Mouse (Mus musculus) cerebellum, postnatal 14 days (tissue): ENCODE measurements around the gene Fat4.
A peak's percentile ranks its signal among the peaks of the same experiment; 100 is the strongest.

Experiments
- DNase-seq, 2 experiments: peaks; one replicate each; pipeline ENCODE4 v3.0.0; 2021; ENCODE audit warnings: mixed read lengths in 2 of 2

The Fat4 gene

DNA sequence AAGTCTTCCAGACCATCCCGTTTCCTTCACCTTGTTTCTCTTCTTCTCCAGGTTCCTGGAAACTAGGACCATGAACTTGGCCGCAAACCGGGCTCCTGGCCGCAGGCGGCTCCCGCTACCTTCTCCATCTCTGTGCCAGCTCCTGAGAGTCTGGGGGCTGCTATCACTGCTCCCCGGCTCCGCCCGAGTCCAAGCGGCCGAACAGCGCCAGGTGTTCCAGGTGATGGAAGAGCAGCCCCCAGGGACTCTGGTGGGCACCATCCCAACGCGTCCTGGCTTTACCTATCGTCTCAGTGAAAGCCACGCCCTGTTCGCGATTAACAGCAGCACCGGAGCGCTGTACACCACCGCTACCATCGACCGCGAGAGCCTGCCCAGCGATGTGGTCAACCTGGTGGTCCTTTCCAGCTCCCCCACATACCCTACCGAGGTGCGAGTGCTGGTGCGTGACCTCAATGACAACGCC, at the start of gene Fat4:
Gene Fat4 (plus strand): TSS at position 51 of the 466 bp plus-strand sequence.
- DNase-seq: peak; percentile 48 to 52

DNA sequence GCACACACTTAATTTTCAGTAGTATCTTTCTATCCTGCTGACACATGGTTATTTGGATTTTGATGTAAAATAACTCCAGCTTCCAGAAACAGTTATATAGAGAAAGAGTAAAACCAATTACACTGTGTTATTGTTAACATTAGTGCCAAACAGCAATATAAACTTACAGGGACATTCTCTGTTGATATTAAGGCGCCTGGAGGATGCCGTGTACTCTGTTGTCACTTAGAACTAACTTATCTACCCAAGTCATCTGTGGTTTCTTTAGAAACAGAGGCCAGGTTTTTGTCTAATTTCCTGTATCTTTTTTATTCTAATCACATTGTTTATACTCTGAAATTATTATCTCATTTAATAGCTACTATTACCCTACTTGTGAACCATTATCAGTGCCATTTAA, 47.3 kb upstream of the Fat4 start:
- DNase-seq: no peak

DNA sequence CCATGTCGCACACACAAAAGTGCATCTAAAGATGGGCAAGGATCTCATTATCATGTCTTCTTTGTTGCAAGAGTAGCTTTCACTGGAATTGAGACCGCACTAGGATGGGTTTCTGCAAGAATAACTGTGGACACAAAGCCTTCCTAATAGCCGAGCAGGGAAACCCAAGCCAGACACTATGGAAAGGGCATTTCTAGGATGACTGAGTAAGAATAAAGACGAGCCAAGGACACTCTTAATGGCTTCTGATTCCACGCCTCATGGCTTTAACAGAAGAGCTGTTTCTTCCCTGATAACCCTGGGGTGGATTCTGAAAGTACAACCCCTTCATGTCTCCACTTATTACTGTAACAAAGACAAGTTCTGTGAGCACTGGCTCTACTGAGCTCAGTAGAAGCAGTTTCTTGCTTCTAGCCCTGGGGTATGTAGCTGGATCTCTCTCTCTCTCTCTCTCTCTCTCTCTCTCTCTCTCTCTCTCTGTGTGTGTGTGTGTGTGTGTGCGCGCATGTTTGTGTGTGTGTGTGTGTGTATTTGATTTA, 43.7 kb upstream of the Fat4 start:
- DNase-seq: no peak

DNA sequence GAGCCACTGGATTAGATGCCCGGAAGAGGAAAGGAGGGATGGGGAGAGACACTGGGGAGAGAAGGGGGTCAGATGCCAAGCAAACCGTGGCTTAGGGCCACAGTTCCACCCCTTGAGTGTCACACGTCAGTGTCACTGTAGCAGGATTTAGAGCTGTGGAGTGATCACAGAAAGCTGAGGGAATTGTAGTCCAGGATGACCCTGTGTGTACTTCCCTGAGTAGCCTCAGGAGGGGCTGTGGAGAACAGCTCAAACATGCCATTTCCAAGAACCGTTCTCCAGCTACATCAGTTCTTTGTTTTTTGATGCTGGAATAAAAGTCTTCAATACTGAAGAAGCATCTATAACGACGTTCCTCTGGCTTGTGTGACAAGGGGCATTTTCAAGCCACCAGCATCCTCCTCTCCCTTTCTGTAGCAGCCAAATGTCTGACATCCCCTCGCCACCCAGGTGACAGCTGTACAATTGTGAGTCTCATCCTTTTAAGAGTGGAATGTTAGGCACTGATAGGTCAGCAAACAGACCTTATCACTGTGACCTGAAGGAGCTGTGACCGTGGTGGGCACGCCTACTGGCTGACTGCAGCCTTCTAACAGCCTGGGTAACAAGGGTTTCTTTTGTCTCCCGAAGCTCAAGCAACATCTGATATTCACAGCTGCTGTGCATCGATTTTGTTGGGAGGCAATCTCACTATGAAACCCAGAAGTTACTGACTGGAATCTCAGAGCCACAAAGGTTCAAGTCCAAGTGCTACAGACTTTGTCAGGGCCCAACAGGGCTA, 39.9 kb upstream of the Fat4 start:
- DNase-seq: peak in 1 of 2 experiments; percentile 6

DNA sequence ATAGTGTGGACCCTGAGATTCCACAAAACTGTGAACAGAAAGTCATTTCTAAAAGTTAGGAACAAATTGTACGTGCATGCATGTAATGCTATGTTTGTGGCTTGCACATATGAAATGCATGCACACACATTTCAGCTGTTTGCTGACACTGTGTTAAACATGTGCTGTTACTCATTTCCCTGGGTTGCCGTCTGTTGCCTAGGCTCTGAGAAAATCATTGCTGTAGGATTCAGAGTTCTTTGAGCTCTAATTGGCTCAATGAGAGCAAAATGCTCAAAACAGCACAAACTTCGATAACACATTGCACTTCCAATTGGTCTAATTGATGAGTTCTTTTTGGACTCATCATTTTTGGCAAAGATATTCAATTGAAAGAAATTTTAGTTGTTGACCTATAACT, 37.7 kb upstream of the Fat4 start:
- DNase-seq: no peak

DNA sequence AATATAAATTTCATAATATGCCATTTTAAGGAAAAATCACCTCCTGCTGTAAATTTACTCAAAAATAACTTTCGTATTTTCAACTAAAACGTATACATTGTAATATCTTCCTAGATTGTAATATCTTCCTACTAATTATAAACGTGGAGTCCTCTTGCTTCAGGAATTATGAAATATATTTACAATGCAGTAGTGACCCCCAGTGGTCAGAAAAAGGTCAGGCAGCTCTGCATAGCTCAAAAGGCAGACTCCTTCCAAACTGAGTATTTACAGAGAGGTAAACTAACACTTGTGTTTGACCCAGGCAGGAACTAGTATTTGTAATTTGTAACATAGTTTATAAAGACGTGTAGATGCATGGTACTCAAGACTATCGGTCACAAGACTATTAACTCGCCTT, 37.2 kb upstream of the Fat4 start:
- peak; percentile 77 to 80 for DNase-seq

DNA sequence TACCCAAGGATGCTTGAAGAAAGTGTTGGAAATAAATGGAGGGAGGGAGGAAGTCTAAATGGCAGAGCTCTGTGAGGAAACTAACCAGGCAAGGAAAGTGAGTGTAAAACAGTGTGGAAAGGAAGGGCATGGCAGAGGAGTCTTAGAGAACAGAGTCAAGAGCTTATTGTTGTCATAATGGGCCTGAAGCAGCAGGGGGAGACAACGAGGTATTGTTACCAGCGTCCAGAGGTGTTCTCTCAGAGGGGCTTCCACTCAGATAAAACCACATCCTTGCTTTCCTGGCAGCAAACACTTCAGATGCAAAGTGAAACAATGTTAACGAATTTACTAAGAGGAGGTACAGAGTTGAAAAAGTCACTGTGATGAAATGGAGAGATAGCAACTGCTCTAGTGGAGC, 33.1 kb upstream of the Fat4 start:
- DNase-seq: no peak

DNA sequence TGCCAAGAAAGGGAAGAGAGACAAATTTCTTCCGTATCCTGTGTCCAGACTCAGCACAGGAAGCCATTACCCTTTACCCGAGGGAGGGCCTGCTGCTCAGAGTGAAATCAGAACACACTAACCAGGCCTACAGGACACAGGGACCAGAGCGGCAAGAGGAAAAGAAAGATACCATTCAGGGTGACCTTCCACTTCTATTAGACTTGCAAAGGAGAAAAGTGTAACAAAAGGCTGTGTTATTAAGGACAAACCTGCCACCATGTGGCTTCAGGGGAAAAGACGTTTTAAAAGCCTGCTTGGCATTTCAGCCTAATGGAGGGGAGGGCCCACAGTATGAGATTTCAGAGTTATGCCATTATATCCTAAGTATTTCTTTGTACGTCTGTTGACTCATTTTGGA, 26.1 kb upstream of the Fat4 start:
- no peak for DNase-seq

DNA sequence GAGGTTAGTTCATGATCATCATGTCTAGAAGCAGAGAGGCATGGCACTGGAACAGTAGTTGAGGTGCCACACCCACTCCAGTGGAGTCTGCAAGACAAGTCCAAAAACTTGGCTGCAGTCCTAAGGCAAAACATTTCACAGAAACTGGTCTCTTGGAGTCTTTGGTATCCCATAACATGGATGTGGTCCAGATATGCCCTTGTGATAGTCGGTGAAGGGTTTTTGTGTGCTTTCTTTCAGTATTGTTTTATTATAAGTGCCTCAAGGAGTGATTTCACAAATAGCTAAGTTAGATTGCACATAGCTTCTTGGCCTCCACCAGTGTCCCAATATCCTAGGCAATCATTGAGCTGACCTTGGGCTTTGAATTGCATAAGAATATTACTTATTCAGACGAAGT, 15.4 kb upstream of the Fat4 start:
- no peak for DNase-seq

DNA sequence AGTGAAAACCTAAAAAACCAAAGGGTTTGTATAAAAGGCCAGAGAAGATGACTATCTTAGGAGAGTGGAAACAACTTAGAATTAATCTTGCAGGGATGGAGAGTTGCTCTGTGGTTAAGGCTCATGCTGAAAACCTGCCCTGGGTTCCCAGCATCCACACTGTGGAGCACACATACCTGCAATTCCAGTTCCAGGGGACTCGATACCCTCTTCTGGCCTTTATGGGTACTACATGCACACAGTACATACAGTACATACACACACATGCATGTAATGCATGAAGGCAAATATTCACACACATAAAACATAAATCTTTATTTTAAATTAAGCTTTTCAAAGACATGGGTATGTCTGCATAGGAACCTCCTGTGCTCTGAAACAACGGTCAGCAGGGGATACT, 10.9 kb upstream of the Fat4 start:
- no peak for DNase-seq

DNA sequence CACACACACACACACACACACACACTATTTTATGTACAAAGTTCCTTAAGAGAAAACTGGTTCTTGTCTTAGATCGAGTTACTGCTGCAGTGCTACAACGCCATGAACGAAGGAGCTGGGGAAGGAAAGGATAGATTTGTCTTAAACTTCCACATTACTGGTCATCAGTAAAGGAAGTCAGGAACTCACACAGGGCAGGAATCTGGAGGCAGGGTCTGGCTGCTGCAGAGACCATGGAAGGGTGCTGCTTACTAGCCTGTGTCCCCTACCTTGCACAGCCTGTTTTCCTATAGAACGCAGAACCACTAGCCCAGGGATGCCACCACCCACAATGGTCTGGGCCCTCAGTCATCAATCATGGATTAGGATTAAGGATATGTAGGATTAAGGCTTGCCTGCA, 10.0 kb upstream of the Fat4 start:
- no peak for DNase-seq

DNA sequence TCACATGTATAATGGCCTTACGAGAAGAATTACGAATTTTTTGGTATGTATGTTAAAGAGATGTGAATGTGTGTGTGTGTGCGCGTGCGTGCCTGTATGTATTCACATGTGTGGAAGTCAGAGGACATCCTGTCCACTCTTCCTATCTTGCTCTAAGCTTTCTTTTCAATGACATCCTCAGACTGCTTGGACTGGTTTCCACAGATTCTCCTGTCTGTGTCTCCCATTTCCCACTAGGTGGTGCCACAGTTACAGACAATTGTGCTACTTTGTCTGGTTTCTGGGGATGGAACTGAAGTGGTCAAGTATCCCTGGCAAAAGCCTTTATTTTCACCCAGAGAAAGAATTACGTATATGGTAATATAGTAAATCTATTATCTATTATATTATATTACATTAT, 4.0 kb upstream of the Fat4 start:
- peak; percentile 72 to 75 for DNase-seq

DNA sequence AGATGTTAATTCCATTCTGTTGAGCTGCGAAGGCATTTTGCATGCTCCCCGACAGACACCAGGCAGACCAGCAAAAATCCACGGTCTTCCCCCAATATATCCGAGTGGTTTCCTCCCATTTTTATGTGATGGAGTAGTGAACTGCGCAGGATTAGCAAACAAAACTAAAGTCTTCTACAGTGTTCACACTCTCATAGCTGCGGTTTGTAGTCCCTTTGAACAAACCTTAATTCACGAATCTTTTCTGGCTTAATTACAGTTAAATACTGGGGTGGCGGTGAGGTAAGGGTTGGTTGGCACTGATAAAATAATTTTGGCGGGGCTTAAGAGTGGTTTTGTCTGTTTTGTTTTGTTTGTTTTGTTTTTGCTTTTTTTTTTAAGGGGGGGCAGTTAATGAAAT, 3.1 kb upstream of the Fat4 start:
- no peak for DNase-seq

DNA sequence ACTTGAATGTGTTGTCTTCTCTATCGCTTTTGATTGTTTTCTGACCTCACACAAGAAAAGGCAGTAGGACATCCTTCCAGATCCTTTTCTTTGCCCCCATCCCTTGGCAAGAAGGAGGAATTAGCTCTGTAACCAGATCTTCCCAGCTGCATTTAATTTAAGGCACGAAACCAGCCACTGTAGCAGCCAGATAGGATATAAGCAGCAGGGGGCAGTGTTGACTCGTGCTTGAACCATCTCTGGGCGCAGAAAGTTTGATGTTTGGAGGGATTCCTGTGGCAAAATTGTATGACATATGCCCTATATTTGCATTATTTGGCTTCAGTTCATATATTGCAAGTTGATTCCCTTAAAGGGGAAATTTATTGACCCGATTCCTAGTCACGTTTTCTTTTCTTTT, 2.5 kb upstream of the Fat4 start:
- peak; percentile 90 to 91 for DNase-seq

DNA sequence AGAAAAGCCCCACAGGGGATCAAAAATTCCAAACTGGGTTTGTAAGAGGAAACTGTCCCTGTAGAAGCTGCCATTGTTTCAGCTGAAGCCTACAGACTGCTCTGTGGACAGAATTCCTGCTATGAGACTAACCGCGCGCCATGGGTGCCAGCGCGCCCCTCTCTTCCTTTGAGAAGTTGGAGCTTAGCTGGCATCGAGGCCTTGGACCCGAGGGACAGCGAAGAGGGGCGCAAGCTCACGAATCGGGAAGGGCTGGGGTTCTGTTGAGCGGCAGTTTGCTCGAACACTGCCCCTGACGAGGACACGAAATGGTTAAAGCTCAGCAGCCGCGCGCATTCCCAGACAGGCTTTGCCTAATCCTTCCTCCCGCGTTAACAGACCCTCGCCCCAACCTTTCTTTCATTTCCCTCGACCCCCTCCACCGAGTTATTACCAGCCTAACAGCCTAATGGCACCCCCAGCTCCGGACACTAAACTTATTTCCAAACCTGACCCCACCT, 1.8 kb upstream of the Fat4 start:
- DNase-seq: peak in 1 of 2 experiments; percentile 35

DNA sequence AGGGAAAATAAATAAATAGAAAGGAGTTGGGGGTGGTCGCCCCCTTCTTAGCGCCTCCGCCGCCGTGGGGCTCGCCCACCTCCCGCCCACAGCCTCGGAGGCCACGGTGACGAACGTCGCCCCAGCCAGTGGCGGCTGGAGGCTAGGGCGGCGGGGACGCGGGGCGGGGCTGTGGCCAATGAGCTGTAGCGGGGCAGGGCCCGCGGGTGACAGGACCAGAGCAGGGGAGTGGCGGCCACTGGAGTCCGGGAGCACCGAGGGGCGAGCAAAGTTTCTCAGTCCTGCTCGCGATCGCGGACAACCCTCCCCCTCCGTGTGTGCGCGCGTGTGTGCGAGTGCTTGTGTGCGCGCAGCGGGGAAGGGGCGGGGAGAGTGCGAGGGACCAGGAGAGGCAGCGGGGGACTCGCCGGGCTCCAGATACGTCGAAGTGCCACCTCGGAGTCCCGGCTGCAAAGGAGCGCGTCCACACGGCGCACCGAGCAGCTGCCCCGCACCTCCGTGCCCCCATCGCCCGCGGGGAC, 1.2 kb upstream of the Fat4 start:
- DNase-seq: peak; percentile 77 to 79

DNA sequence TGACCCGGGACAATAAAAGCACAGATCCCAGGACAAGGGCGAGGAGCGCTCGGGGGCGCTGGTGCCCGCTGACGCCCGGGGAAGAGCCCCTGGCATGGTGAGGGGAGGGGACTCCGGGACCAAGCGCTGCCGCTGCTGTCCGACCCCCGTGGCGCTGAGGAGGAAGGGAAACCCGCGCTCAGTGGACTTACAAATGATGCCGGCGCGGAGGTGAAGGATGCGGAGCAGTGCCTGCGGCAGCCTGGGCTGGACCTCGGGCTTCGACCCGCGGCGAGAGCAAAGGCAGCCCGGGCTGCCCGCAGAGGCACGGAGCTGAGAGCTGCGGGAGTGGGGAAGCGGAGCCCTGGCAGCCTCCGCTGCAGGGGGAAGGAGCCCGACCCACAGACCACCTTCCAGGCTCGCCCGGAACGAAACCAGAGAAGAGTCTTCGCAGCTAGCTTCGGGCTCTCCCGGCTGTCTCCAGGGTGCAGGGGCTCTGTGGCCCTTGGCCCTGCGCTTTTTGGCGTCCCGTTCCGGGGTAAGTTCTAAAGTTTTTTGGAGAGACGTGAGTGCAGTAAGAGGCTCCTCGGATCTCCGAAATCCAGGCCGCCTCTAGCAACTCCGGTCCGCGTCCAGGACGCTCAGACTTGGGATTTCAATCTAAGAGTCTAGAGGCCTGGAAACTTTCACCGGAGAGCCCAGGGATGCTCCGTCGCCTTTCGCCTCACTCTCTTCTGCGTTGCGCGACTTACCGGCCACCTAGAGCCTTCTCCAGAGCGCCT, 499 bp upstream of the Fat4 start:
- peak; percentile 47 to 51 for DNase-seq

DNA sequence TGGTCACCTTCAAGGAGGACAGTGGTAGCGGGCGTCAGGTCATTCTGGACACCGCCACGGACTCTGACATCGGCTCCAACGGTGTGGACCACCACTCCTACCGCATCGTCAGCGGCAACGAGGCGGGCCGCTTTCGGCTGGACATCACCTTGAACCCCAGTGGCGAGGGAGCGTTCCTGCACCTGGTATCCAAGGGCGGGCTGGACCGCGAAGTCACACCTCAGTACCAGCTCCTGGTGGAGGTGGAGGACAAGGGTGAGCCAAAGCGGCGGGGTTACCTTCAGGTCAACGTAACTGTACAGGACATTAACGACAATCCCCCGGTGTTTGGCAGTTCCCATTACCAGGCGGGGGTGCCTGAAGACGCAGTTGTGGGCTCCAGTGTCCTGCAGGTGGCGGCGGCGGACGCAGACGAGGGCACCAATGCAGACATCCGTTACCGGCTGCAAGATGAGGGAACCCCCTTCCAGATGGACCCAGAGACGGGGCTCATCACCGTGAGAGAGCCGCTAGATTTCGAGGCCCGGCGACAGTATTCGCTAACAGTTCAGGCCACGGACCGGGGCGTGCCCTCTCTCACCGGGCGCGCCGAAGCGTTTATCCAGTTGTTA, 746 bp downstream of the Fat4 start:
- peak; percentile 75 to 76 for DNase-seq

DNA sequence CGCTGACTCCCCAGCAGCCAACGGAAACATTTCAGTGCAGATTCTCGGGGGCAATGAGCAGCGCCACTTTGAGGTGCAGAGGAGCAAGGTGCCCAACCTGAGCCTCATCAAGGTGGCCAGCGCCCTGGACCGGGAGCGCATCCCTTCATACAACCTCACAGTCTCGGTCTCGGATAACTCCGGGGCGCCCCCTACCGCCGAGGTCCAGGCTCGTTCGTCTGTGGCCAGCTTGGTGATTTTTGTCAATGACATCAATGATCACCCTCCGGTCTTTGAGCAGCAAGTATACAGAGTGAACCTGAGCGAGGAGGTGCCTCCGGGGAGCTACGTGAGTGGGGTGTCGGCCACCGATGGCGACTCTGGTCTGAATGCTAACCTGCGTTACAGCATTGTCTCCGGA, 1.4 kb downstream of the Fat4 start:
- DNase-seq: peak; percentile 91 to 94

DNA sequence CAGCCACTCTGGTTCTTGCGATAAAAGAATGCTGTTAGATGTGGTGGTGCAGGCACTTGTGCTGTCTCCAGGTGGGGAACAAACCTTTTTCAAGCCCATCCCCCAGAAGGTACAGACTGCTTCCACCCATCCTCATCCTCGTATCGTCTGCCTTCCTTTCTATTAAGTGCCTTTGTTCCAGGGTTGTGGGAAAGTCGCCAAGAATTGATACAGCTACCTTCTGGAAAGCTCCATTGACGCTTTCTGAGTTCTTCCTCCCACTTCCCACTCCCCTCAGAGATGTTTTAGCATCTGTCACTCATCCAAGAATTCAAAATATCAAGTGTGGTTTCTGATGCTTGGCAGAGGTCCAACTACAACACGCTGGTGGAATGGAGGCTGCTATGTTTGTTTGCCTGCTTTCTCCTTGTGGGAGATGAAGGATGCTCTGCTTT, 6.1 kb downstream of the Fat4 start:
- DNase-seq: peak; percentile 33 to 46

DNA sequence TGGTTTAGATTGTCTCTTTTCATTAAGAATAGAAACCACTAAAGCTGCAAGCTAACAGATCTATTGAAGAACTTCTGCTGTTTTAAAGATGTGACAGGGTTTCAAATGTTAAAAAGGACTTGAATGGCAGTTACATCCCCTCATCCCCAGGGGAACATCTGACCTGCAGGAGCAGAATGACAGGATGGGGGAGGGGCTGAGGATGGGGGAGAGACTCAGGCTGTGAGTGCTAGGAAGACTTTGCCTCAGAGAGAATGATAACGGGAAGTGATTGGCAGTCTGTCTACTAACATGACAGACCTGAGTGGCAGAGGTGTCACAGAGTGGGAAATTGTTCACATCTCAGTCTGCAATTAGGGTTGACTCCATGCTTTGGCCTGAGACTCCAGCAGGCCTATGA, 14.1 kb downstream of the Fat4 start:
- DNase-seq: no peak

DNA sequence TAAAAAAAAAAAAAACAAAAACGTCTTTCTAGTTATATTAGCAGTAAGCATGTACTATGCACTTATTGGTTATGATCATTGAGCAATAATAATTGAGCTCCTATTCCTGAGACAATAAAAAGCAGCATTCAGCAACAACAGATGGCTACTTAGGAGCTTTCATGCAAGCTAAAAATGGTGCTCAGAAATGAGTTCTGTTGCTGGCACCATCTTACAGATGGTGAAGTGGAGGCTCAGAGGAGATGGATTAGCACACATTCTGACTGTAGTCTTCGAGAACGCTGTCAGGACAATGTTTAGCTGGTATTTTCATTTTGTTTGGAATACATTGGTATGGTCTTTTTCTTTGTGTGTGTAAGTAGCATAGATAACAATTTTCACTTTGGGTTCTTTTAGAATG, 20.1 kb downstream of the Fat4 start:
- no peak for DNase-seq
